Mouse (Mus musculus): ENCODE data around the gene Pald1.

DNA sequence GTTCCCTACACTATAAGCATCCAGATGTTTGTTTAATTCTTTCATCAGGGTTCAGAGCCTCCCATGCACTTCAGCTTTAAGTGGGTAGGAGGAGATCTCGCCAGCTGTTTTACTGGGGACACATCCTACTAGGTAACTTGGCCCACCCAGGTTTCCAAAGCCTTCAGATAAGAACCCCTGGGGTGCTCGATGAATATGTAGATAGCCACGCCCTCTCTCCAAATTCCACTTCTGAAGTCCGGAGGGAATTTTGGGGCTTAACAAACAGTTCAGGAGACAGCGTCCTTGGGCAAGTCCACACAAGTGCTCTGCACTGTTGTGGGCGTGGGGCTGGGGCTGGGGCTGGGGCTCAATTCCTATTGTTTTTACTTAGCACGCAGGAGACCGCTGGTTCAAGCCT lies 32.6 kb upstream of the Pald1 start:
- TF ChIP-seq USF1 (IDR thresholded peaks at IDR 0.05; ENCODE audit: low read depth) (no peak), CTCF (IDR thresholded peaks at IDR 0.05; ENCODE audit: control insufficient read depth, insufficient read depth, insufficient read length) (no peak), MYOD1 (IDR thresholded peaks at IDR 0.05; ENCODE audit: control insufficient read depth, insufficient read length, low read depth) (no peak), MYOG (IDR thresholded peaks at IDR 0.05; ENCODE audit: control insufficient read depth, extremely low read depth, insufficient read length) (no peak)
